Mouse (Mus musculus): Measurements from ENCODE around the gene Dbi. TPM values are rescaled to one million over a fixed set of nuclear protein-coding genes. Genes with fewer than 3 reads are reported as not detected.

Gene Dbi
- total RNA-seq, 1 experiment = 259 TPM

GRCm38 (mm10) chr1:120066625-120067024 is 54.3 kb downstream of the Dbi start:
- Histone ChIP-seq H3K27ac (ENCODE audit: insufficient read depth, low read depth, low read length, poor library complexity, severe bottlenecking) (no peak overlapping the region), H3K9me3 (ENCODE audit: control insufficient read depth, insufficient read depth, low read depth, low read length) (no peaks in the 10 kb centered on the region), H3K36me3 (ENCODE audit: control insufficient read depth, insufficient read depth, low read length, poor library complexity, severe bottlenecking) (peaks cover 4% of the 10 kb centered on the region; the same call in 1 of the 2 replicates), H3K9ac (ENCODE audit: insufficient read depth, low read depth, low read length, poor library complexity, severe bottlenecking) (no peak overlapping the region), H3K4me3 (ENCODE audit: insufficient read depth in 1 of 2, low read depth in 1 of 2, low read length in 2 of 2, poor library complexity in 1 of 2, severe bottlenecking in 1 of 2) (no peak overlapping the region), H3K4me1 (ENCODE audit: control insufficient read depth in 2 of 2, insufficient read depth in 2 of 2, low read length in 2 of 2, poor library complexity in 1 of 2) (peaks cover 0 to 6% of the 10 kb centered on the region in 2 experiments; a peak in 2 of 4 replicates)
- TF ChIP-seq HCFC1 (IDR thresholded peaks at IDR 0.05; ENCODE audit: borderline replicate concordance, insufficient read depth, low read length) (no peak), MAFK (IDR thresholded peaks at IDR 0.05; ENCODE audit: insufficient read depth, low read depth, low read length) (no peak), ZNF384 (IDR thresholded peaks at IDR 0.05; ENCODE audit: low read depth, low read length) (no peak), CHD2 (IDR thresholded peaks at IDR 0.05; ENCODE audit: low read depth, low read length) (no peak), ZC3H11A (IDR thresholded peaks at IDR 0.05; ENCODE audit: borderline replicate concordance, low read depth, low read length) (no peak)
- in situ Hi-C loops (cut with MboI; ENCODE audit: low sequenced_read_pairs in 2 of 2, unreplicated experiment in 2 of 2) = no loop called here
- DNase-seq (ENCODE audit: low read depth, low spot score) = no peak

GRCm38 (mm10) chr1:120066159-120066558 is 54.7 kb downstream of the Dbi start:
- Histone ChIP-seq H3K4me1 (ENCODE audit: control insufficient read depth in 2 of 2, insufficient read depth in 2 of 2, low read length in 2 of 2, poor library complexity in 1 of 2) (peaks cover 0 to 6% of the 10 kb centered on the region in 2 experiments; a peak in 2 of 4 replicates), H3K36me3 (ENCODE audit: control insufficient read depth, insufficient read depth, low read length, poor library complexity, severe bottlenecking) (peaks cover 4% of the 10 kb centered on the region; the same call in 1 of the 2 replicates), H3K27ac (ENCODE audit: insufficient read depth, low read depth, low read length, poor library complexity, severe bottlenecking) (no peak overlapping the region), H3K9ac (ENCODE audit: insufficient read depth, low read depth, low read length, poor library complexity, severe bottlenecking) (no peak overlapping the region), H3K4me3 (ENCODE audit: insufficient read depth in 1 of 2, low read depth in 1 of 2, low read length in 2 of 2, poor library complexity in 1 of 2, severe bottlenecking in 1 of 2) (no peak overlapping the region), H3K9me3 (ENCODE audit: control insufficient read depth, insufficient read depth, low read depth, low read length) (no peaks in the 10 kb centered on the region)
- in situ Hi-C loops (cut with MboI; ENCODE audit: low sequenced_read_pairs in 2 of 2, unreplicated experiment in 2 of 2) = no loop called here
- no peak for DNase-seq (ENCODE audit: low read depth, low spot score)
- TF ChIP-seq ZNF384 (IDR thresholded peaks at IDR 0.05; ENCODE audit: low read depth, low read length) (no peak), HCFC1 (IDR thresholded peaks at IDR 0.05; ENCODE audit: borderline replicate concordance, insufficient read depth, low read length) (no peak), ZC3H11A (IDR thresholded peaks at IDR 0.05; ENCODE audit: borderline replicate concordance, low read depth, low read length) (no peak), CHD2 (IDR thresholded peaks at IDR 0.05; ENCODE audit: low read depth, low read length) (no peak), MAFK (IDR thresholded peaks at IDR 0.05; ENCODE audit: insufficient read depth, low read depth, low read length) (no peak)

GRCm38 (mm10) chr1:120064036-120064682 is 56.7 kb downstream of the Dbi start:
- in situ Hi-C loops (cut with MboI; ENCODE audit: low sequenced_read_pairs in 2 of 2, unreplicated experiment in 2 of 2) = no loop called here
- Histone ChIP-seq H3K4me3 (ENCODE audit: insufficient read depth in 1 of 2, low read depth in 1 of 2, low read length in 2 of 2, poor library complexity in 1 of 2, severe bottlenecking in 1 of 2) (no peak overlapping the region), H3K9me3 (ENCODE audit: control insufficient read depth, insufficient read depth, low read depth, low read length) (no peaks in the 10 kb centered on the region), H3K36me3 (ENCODE audit: control insufficient read depth, insufficient read depth, low read length, poor library complexity, severe bottlenecking) (peaks cover 4% of the 10 kb centered on the region; the same call in 1 of the 2 replicates), H3K4me1 (ENCODE audit: control insufficient read depth in 2 of 2, insufficient read depth in 2 of 2, low read length in 2 of 2, poor library complexity in 1 of 2) (peaks cover 0 to 5% of the 10 kb centered on the region in 2 experiments; a peak in 2 of 4 replicates), H3K9ac (ENCODE audit: insufficient read depth, low read depth, low read length, poor library complexity, severe bottlenecking) (no peak overlapping the region), H3K27ac (ENCODE audit: insufficient read depth, low read depth, low read length, poor library complexity, severe bottlenecking) (no peak overlapping the region)
- no peak for TF ChIP-seq ZNF384 (IDR thresholded peaks at IDR 0.05; ENCODE audit: low read depth, low read length)
- no peak for TF ChIP-seq HCFC1 (IDR thresholded peaks at IDR 0.05; ENCODE audit: borderline replicate concordance, insufficient read depth, low read length)
- no peak for TF ChIP-seq MAFK (IDR thresholded peaks at IDR 0.05; ENCODE audit: insufficient read depth, low read depth, low read length)
- no peak for TF ChIP-seq CHD2 (IDR thresholded peaks at IDR 0.05; ENCODE audit: low read depth, low read length)
- no peak for TF ChIP-seq ZC3H11A (IDR thresholded peaks at IDR 0.05; ENCODE audit: borderline replicate concordance, low read depth, low read length)
- DNase-seq (ENCODE audit: low read depth, low spot score) = no peak

Other genes with a start within 250 kb of the Dbi start
- 9.5 and 11.2 TPM in 2 replicates for gene Tmem177, start 207.9 kb downstream of the Dbi start, total RNA-seq (2012; rRNA removed)
- gene Cfap221, start 123.8 kb downstream of the Dbi start, total RNA-seq (2012; rRNA removed) = not detected in 2 replicates
- 0.11 and 0.22 TPM in 2 replicates for gene Sctr, start 114.2 kb downstream of the Dbi start, total RNA-seq (2012; rRNA removed)
- 15.1 and 26.7 TPM in 2 replicates for gene Tmem37, start 47.0 kb downstream of the Dbi start, total RNA-seq (2012; rRNA removed)
- gene 3110009E18Rik, start 109 bp upstream of the Dbi start, total RNA-seq (2012; rRNA removed) = 5.3 and 8.3 TPM in 2 replicates
- 53.1 and 75.9 TPM in 2 replicates for gene Steap3, start 151.6 kb upstream of the Dbi start, total RNA-seq (2012; rRNA removed)
- 0.49 TPM in 1 of 2 replicates, not detected in the other for gene C1ql2, start 219.5 kb upstream of the Dbi start, total RNA-seq (2012; rRNA removed)